Mouse (Mus musculus): Measurements from ENCODE around the gene Dcdc2c. TPM values are rescaled to one million over a fixed set of nuclear protein-coding genes. Genes with fewer than 3 reads are reported as not detected.

The Dcdc2c gene
- polyA plus RNA-seq, 1 experiment from 2014 or later = 0.32 TPM

- Histone ChIP-seq H3K36me3 (ENCODE audit: control insufficient read depth, insufficient read depth, low read length) (no peaks in the 10 kb centered on the region), H3K4me3 (ENCODE audit: low read depth, low read length) (no peak overlapping the region), H3K27ac (replicated peaks; ENCODE audit: low read depth, low read length) (no peak overlapping the region), H3K9me3 (ENCODE audit: control insufficient read depth, low read length) (no peaks in the 10 kb centered on the region), H3K27me3 (replicated peaks; ENCODE audit: control insufficient read depth, insufficient read depth, low read length) (no peaks in the 10 kb centered on the region), H3K4me2 (ENCODE audit: low read depth, low read length) (no peak overlapping the region), H3K9ac (ENCODE audit: low read depth, low read length) (no peak overlapping the region), H3K4me1 (ENCODE audit: control insufficient read depth, insufficient read depth, low read length) (no peaks in the 10 kb centered on the region)
- ATAC-seq (ENCODE audit: low read depth) = no peak
- no peak for DNase-seq (ENCODE audit: low spot score)
- 42% methylated on average over 5 of the region's 5 CpGs for WGBS
Observed at GRCm38 (mm10) chr12:28509699-28510280, 42.4 kb downstream of the Dcdc2c start.

GRCm38 (mm10) chr12:28494289-28494688 lies 57.9 kb downstream of the Dcdc2c start:
- Histone ChIP-seq H3K27me3 (replicated peaks; ENCODE audit: control insufficient read depth, insufficient read depth, low read length) (no peaks in the 10 kb centered on the region), H3K9me3 (ENCODE audit: control insufficient read depth, low read length) (no peaks in the 10 kb centered on the region), H3K27ac (replicated peaks; ENCODE audit: low read depth, low read length) (no peak overlapping the region), H3K4me3 (ENCODE audit: low read depth, low read length) (no peak overlapping the region), H3K9ac (ENCODE audit: low read depth, low read length) (no peak overlapping the region), H3K4me1 (ENCODE audit: control insufficient read depth, insufficient read depth, low read length) (no peaks in the 10 kb centered on the region), H3K4me2 (ENCODE audit: low read depth, low read length) (no peak overlapping the region), H3K36me3 (ENCODE audit: control insufficient read depth, insufficient read depth, low read length) (no peaks in the 10 kb centered on the region)
- WGBS = 85% methylated on average over 5 of the region's 5 CpGs
- ATAC-seq (ENCODE audit: low read depth) (no peak), DNase-seq (ENCODE audit: low spot score) (no peak)

GRCm38 (mm10) chr12:28482483-28483160 lies 69.6 kb downstream of the Dcdc2c start:
- Histone ChIP-seq H3K27me3 (replicated peaks; ENCODE audit: control insufficient read depth, insufficient read depth, low read length) (no peaks in the 10 kb centered on the region), H3K9ac (ENCODE audit: low read depth, low read length) (no peak overlapping the region), H3K4me3 (ENCODE audit: low read depth, low read length) (no peak overlapping the region), H3K4me1 (ENCODE audit: control insufficient read depth, insufficient read depth, low read length) (no peaks in the 10 kb centered on the region), H3K36me3 (ENCODE audit: control insufficient read depth, insufficient read depth, low read length) (no peaks in the 10 kb centered on the region), H3K4me2 (ENCODE audit: low read depth, low read length) (no peak overlapping the region), H3K27ac (replicated peaks; ENCODE audit: low read depth, low read length) (no peak overlapping the region), H3K9me3 (ENCODE audit: control insufficient read depth, low read length) (no peaks in the 10 kb centered on the region)
- WGBS = 76% methylated on average over 10 of the region's 10 CpGs
- DNase-seq (ENCODE audit: low spot score) (peak; percentile 53), ATAC-seq (ENCODE audit: low read depth) (no peak)

- DNase-seq (ENCODE audit: low spot score) (peak; percentile 33), ATAC-seq (ENCODE audit: low read depth) (0 out of 2 replicates have a peak, but pooled peaks have one; percentile 55)
- Histone ChIP-seq H3K9me3 (ENCODE audit: control insufficient read depth, low read length) (no peaks in the 10 kb centered on the region), H3K4me1 (ENCODE audit: control insufficient read depth, insufficient read depth, low read length) (no peaks in the 10 kb centered on the region), H3K36me3 (ENCODE audit: control insufficient read depth, insufficient read depth, low read length) (no peaks in the 10 kb centered on the region), H3K4me3 (ENCODE audit: low read depth, low read length) (no peak overlapping the region), H3K27ac (replicated peaks; ENCODE audit: low read depth, low read length) (no peak overlapping the region), H3K9ac (ENCODE audit: low read depth, low read length) (no peak overlapping the region), H3K4me2 (ENCODE audit: low read depth, low read length) (no peak overlapping the region), H3K27me3 (replicated peaks; ENCODE audit: control insufficient read depth, insufficient read depth, low read length) (no peaks in the 10 kb centered on the region)
- 47% methylated on average over 2 of the region's 2 CpGs for WGBS
Observed at GRCm38 (mm10) chr12:28460951-28461431, 91.2 kb downstream of the Dcdc2c start.

- 53% methylated on average over 7 of the region's 7 CpGs for WGBS
- Histone ChIP-seq H3K36me3 (ENCODE audit: control insufficient read depth, insufficient read depth, low read length) (no peaks in the 10 kb centered on the region), H3K9ac (ENCODE audit: low read depth, low read length) (no peak overlapping the region), H3K4me2 (ENCODE audit: low read depth, low read length) (no peak overlapping the region), H3K27ac (replicated peaks; ENCODE audit: low read depth, low read length) (no peak overlapping the region), H3K9me3 (ENCODE audit: control insufficient read depth, low read length) (no peaks in the 10 kb centered on the region), H3K4me1 (ENCODE audit: control insufficient read depth, insufficient read depth, low read length) (no peaks in the 10 kb centered on the region), H3K4me3 (ENCODE audit: low read depth, low read length) (no peak overlapping the region), H3K27me3 (replicated peaks; ENCODE audit: control insufficient read depth, insufficient read depth, low read length) (no peaks in the 10 kb centered on the region)
- ATAC-seq (ENCODE audit: low read depth) (no peak), DNase-seq (ENCODE audit: low spot score) (no peak)
Observed at GRCm38 (mm10) chr12:28460523-28460922, 91.7 kb downstream of the Dcdc2c start.

GRCm38 (mm10) chr12:28458786-28459185 lies 93.4 kb downstream of the Dcdc2c start:
- no peak overlapping the region for H3K27ac ChIP-seq (replicated peaks; ENCODE audit: low read depth, low read length)
- ATAC-seq (ENCODE audit: low read depth) (no peak), DNase-seq (ENCODE audit: low spot score) (no peak)
- H3K4me3 ChIP-seq (ENCODE audit: low read depth, low read length) = no peak overlapping the region
- WGBS = 97% methylated on average over 5 of the region's 5 CpGs
- H3K9ac ChIP-seq (ENCODE audit: low read depth, low read length) = no peak overlapping the region
- H3K9me3 ChIP-seq (ENCODE audit: control insufficient read depth, low read length) = no peaks in the 10 kb centered on the region
- H3K27me3 ChIP-seq (replicated peaks; ENCODE audit: control insufficient read depth, insufficient read depth, low read length) = no peaks in the 10 kb centered on the region
- no peaks in the 10 kb centered on the region for H3K36me3 ChIP-seq (ENCODE audit: control insufficient read depth, insufficient read depth, low read length)
- H3K4me1 ChIP-seq (ENCODE audit: control insufficient read depth, insufficient read depth, low read length) = no peaks in the 10 kb centered on the region
- H3K4me2 ChIP-seq (ENCODE audit: low read depth, low read length) = no peak overlapping the region

GRCm38 (mm10) chr12:28436536-28436935 lies 115.7 kb downstream of the Dcdc2c start:
- Histone ChIP-seq H3K27ac (replicated peaks; ENCODE audit: low read depth, low read length) (no peak overlapping the region), H3K27me3 (replicated peaks; ENCODE audit: control insufficient read depth, insufficient read depth, low read length) (no peaks in the 10 kb centered on the region), H3K36me3 (ENCODE audit: control insufficient read depth, insufficient read depth, low read length) (no peaks in the 10 kb centered on the region), H3K9me3 (ENCODE audit: control insufficient read depth, low read length) (no peaks in the 10 kb centered on the region), H3K9ac (ENCODE audit: low read depth, low read length) (no peak overlapping the region), H3K4me1 (ENCODE audit: control insufficient read depth, insufficient read depth, low read length) (no peaks in the 10 kb centered on the region; the same call in 1 of the 2 replicates), H3K4me3 (ENCODE audit: low read depth, low read length) (no peak overlapping the region), H3K4me2 (ENCODE audit: low read depth, low read length) (no peak overlapping the region)
- DNase-seq (ENCODE audit: low spot score) (no peak), ATAC-seq (ENCODE audit: low read depth) (no peak)
- 73% methylated on average over 5 of the region's 5 CpGs for WGBS

GRCm38 (mm10) chr12:28432729-28433067 lies 119.5 kb downstream of the Dcdc2c start:
- Histone ChIP-seq H3K36me3 (ENCODE audit: control insufficient read depth, insufficient read depth, low read length) (no peaks in the 10 kb centered on the region), H3K27me3 (replicated peaks; ENCODE audit: control insufficient read depth, insufficient read depth, low read length) (no peaks in the 10 kb centered on the region), H3K9me3 (ENCODE audit: control insufficient read depth, low read length) (peaks cover 6% of the 10 kb centered on the region), H3K4me3 (ENCODE audit: low read depth, low read length) (no peak overlapping the region), H3K4me1 (ENCODE audit: control insufficient read depth, insufficient read depth, low read length) (no peaks in the 10 kb centered on the region; the same call in 1 of the 2 replicates), H3K4me2 (ENCODE audit: low read depth, low read length) (no peak overlapping the region), H3K9ac (ENCODE audit: low read depth, low read length) (no peak overlapping the region), H3K27ac (replicated peaks; ENCODE audit: low read depth, low read length) (no peak overlapping the region)
- DNase-seq (ENCODE audit: low spot score) (no peak), ATAC-seq (ENCODE audit: low read depth) (no peak)
- WGBS = 97% methylated on average over 2 of the region's 3 CpGs

Data from embryonic facial prominence, embryonic 14.5 days (tissue).